Mouse (Mus musculus): ENCODE measurements around the gene Mycbpap. TPM values are rescaled to one million over a fixed set of nuclear protein-coding genes. Genes with fewer than 3 reads are reported as not detected.

The Mycbpap gene
- 0.78 TPM for polyA plus RNA-seq (2017; shearing (Covaris generic))

DNA sequence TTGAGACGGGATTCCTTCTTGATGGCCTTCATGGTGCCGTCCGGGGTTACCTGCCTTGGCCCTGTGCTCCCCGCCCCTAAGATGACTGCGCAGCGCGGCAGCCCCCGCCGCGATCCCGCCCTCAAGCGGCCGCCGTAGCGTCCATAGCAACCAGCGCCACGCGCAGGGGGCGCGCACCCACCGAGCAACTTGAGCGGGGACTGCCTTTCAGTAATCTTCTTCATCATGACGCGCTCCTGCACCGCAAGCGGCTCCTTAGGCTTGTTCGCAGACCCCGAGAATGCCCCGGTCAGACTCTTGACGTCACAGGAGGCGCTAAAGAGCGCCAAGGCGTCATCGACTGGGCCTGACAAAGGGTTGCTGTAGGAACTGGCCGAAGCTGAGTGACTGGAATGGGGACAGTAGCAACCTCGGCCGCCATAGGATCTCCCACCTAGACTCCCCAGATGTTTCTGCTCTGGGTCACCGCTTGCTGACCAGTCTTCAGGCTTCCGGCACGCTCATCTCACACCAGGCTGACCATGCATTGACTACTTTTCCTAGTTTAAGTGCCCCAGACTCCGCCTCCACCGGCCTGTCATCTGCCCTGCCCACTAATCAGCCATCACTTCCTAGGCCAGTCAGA is at the start of gene Mycbpap:
TSS of gene Mycbpap (minus strand) at position 524 of the 625 bp plus-strand sequence.

DNA sequence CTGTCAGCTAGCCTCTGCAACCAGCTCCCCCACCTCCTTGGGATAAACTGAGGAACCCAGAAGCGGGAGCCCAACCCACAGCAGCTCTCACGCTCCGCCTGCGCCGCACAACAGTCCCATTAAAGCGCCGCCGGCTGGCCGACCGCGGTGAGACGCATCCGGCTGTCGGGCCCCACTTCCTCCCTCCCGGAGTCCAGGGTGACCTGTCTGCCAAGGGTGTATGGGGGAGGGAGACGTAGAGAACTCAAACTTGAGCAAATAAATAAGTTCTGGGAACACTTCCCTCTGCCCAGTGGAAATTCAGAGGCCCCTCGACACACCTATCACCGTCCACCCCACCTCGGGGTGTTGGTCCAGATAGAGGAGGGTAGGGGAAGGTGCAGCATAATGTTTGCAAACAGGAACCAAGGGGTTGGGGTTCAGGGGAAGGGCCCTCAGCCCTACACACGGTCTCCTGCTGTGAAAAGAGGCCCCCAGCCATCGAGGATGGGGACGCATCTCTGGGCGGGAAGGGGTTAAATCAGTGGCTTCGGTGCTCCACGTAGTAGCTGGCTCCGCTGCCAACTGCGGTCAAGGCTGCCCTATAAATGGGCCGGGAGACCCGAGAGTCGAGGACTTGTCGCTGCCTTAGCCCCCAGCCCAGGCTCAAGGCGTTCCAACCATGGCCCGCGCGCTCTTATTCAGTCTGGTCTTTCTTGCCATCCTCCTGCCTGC is 43.1 kb upstream of the Mycbpap start, which contains the start of gene Chad:
TSS of gene Chad (plus strand) at position 611 of the 714 bp plus-strand sequence.

GRCm38 (mm10) chr11:94548888-94549690 is 27.5 kb upstream of the Mycbpap start, which contains the start of gene Rsad1:
Gene Rsad1, minus strand, starts transcription at chr11:94549255.

DNA sequence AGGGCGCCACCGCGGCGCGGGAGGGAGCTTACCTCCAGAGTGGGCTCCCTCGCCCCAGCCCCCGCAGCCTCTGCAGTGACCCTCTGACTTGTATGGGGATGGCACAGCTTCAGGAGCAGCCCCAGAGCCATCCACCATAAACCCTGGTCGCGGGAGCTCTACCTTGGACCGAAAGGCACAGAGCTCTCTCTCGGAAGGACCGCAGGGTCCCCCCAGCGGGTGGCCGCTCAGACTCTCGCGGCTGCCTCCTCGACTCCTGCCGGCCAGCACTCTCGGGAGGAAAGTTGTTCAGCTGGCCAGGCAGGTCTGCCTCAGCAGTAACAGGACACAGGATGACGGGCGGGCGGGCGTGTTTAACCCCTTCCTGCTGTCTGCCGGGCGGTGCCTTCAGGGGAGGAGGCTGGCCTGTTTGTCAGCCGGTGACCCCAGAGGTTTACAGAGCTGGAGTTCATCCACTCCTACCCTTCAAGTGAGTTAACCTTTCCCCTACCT is 21.8 kb downstream of the Mycbpap start, which contains the start of gene Epn3:
TSS of gene Epn3 (minus strand) at position 314 of the 492 bp plus-strand sequence.

GRCm38 (mm10) chr11:94486001-94486400 is 35.5 kb downstream of the Mycbpap start, which contains the start of gene Spata20:
Gene Spata20, minus strand, starts transcription at chr11:94486179.

GRCm38 (mm10) chr11:94473707-94474543 is 47.6 kb downstream of the Mycbpap start, which contains the start of gene Cacna1g:
Gene Cacna1g, minus strand, starts transcription at chr11:94474198.

Other genes starting within 250 kb of the Mycbpap start
- 1.2 TPM for gene Gm21885, start 239.9 kb downstream of the Mycbpap start, polyA plus RNA-seq (2017; shearing (Covaris generic))
- gene Luc7l3, start 199.8 kb downstream of the Mycbpap start, polyA plus RNA-seq (2017; shearing (Covaris generic)), result 115 TPM
- 6.3 TPM for gene Ankrd40, start 193.7 kb downstream of the Mycbpap start, polyA plus RNA-seq (2017; shearing (Covaris generic))
- 4.0 TPM for gene Abcc3, start 128.7 kb downstream of the Mycbpap start, polyA plus RNA-seq (2017; shearing (Covaris generic))
- not detected for gene Cacna1g, start 47.5 kb downstream of the Mycbpap start, polyA plus RNA-seq (2017; shearing (Covaris generic))
- gene Spata20, start 35.6 kb downstream of the Mycbpap start, polyA plus RNA-seq (2017; shearing (Covaris generic)), result not detected
- not detected for gene Epn3, start 21.8 kb downstream of the Mycbpap start, polyA plus RNA-seq (2017; shearing (Covaris generic))
- gene Rsad1, start 27.5 kb upstream of the Mycbpap start, polyA plus RNA-seq (2017; shearing (Covaris generic)), result 3.1 TPM
- not detected for gene Chad, start 43.3 kb upstream of the Mycbpap start, polyA plus RNA-seq (2017; shearing (Covaris generic))
- gene Acsf2, start 80.1 kb upstream of the Mycbpap start, polyA plus RNA-seq (2017; shearing (Covaris generic)), result 7.7 TPM
- 9.3 TPM for gene Lrrc59, start 108.0 kb upstream of the Mycbpap start, polyA plus RNA-seq (2017; shearing (Covaris generic))
- gene Mrpl27, start 132.0 kb upstream of the Mycbpap start, polyA plus RNA-seq (2017; shearing (Covaris generic)), result 69.6 TPM
- gene Eme1, start 132.2 kb upstream of the Mycbpap start, polyA plus RNA-seq (2017; shearing (Covaris generic)), result 1.5 TPM
- 15.8 TPM for gene Xylt2, start 155.8 kb upstream of the Mycbpap start, polyA plus RNA-seq (2017; shearing (Covaris generic))
- not detected for gene Gm11541, start 182.8 kb upstream of the Mycbpap start, polyA plus RNA-seq (2017; shearing (Covaris generic))
- gene Cdc34b, start 220.0 kb upstream of the Mycbpap start, polyA plus RNA-seq (2017; shearing (Covaris generic)), result not detected